In the genomic region with DNA sequence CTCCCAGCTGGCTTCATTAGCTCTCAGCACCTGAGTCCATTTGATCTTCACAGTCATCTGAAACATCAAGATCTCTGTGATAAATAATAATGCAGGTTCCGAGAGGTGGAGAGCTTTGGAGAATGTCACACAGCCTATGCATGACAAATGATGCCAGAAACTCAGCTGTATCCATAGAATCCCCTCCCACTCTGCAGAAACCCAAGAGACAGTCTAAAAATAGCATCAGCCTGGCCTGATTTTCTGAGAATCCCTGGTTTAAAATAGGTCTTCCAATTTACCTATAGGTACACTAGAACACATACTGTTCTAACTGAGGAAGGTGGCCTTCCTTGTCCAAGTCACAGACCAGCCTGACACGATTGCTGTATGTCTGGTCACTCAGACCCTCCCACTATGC, we compare ENCODE assay signal across 16 mouse cellular contexts.
"Had no signal": no experiment of that assay in that cellular context is flagged by ENCODE, and none has a peak within 500 bp of the region (broad histone marks: within the 10 kb centered on the region; RNA-seq: fewer than 3 reads in every experiment).

No protein-coding gene starts in this region.

- H3K4me2 ChIP-seq: limb, embryonic 12.5 days; liver, embryonic 13.5 days; neural tube, embryonic 15.5 days had no signal

- DNase-seq: kidney, adult 8-10 months; kidney, postnatal 4 days; liver; liver, embryonic 13.5 days; liver, postnatal 0 days; thymus, adult 18-20 months; thymus, postnatal 14 days had no signal

- H3K4me3 ChIP-seq: layer of hippocampus, adult 2 months; limb, embryonic 12.5 days; liver, embryonic 13.5 days; midbrain, embryonic 10.5 days; myocyte; neural tube, embryonic 15.5 days had no signal

- ATAC-seq: inflammation-experienced regulatory T-cells, adult 6 months; intestine, postnatal 0 days; liver, postnatal 0 days had no signal

- H3K27me3 ChIP-seq: limb, embryonic 12.5 days; liver, embryonic 13.5 days; neural tube, embryonic 15.5 days had no signal

- H3K36me3 ChIP-seq: limb, embryonic 12.5 days; liver, embryonic 13.5 days; midbrain, embryonic 10.5 days; neural tube, embryonic 15.5 days had no signal

- H3K9me3 ChIP-seq: limb, embryonic 12.5 days; midbrain, embryonic 10.5 days; neural tube, embryonic 15.5 days had no signal

- H3K27ac ChIP-seq: kidney, postnatal 0 days; layer of hippocampus, adult 2 months; limb, embryonic 12.5 days; liver, embryonic 13.5 days; midbrain, embryonic 10.5 days; neural tube, embryonic 15.5 days; stomach, postnatal 0 days had no signal

- H3K9ac ChIP-seq: limb, embryonic 12.5 days; liver, embryonic 13.5 days; liver, postnatal 0 days; neural tube, embryonic 15.5 days had no signal

- H3K4me1 ChIP-seq: limb, embryonic 12.5 days; liver, embryonic 13.5 days; midbrain, embryonic 10.5 days; neural tube, embryonic 15.5 days had no signal
